ENCODE assay signal across 29 mouse cellular contexts in the genomic region with DNA sequence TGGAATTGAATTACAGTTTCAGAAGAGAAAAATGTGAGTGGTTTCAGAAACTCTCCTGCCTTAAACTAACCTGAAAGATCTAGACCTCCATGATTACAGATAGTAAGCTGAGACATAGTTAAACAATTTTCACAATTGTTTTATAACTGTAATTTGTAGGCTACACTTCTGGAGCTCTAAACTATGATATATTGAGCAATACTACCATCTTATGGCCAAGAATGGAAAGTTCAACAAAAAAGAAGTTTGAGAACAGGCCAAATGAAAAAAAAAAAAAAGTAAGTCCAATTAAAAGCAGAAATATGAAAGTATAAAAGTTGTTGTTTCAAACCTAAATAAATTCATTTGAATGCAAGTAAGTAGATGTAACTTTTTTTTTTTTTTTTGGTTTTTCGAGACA. TPM values are rescaled to one million over a fixed set of nuclear protein-coding genes. Genes with fewer than 3 reads are reported as not detected.
A peak's percentile ranks its signal among the peaks of the same experiment; 100 is the strongest.
DNase-seq lines count a peak whose midpoint lies in the region; ATAC-seq and TF ChIP-seq lines count a peak whose summit lies in the region.
"Had no signal": no experiment of that assay in that cellular context is flagged by ENCODE, and none has a peak within 500 bp of the region (broad histone marks: within the 10 kb centered on the region; RNA-seq: fewer than 3 reads in every experiment).

No protein-coding gene starts in this region.

- H3K36me3 ChIP-seq in midbrain, embryonic 14.5 days (ENCODE audit: control insufficient read depth, insufficient read depth, low read length): no peaks in the 10 kb centered on the region
- no peaks in the 10 kb centered on the region for H3K36me3 ChIP-seq in midbrain, embryonic 13.5 days
- H3K36me3 ChIP-seq: embryonic facial prominence, embryonic 12.5 days; forebrain, embryonic 12.5 days; heart, embryonic 12.5 days had no signal

- TF ChIP-seq CTCF in left cerebral cortex, adult 2 months (IDR thresholded peaks at IDR 0.05): peak; percentile 5

- no peak overlapping the region for H3K4me2 ChIP-seq in midbrain, embryonic 14.5 days (ENCODE audit: low read length)
- H3K4me2 ChIP-seq in midbrain, embryonic 13.5 days (replicated peaks): no peak overlapping the region
- H3K4me2 ChIP-seq: embryonic facial prominence, embryonic 12.5 days; forebrain, embryonic 12.5 days; heart, embryonic 12.5 days had no signal

- no peak overlapping the region for H3K9ac ChIP-seq in midbrain, embryonic 14.5 days (replicated peaks; ENCODE audit: low read length)
- H3K9ac ChIP-seq in midbrain, embryonic 13.5 days (replicated peaks): no peak overlapping the region
- H3K9ac ChIP-seq: embryonic facial prominence, embryonic 12.5 days; forebrain, embryonic 12.5 days; forebrain, postnatal 0 days; heart, embryonic 12.5 days had no signal

- ATAC-seq in midbrain, embryonic 14.5 days (ENCODE audit: low FRiP score, low TSS enrichment): no peak
- ATAC-seq in midbrain, embryonic 13.5 days: no peak
- ATAC-seq: forebrain, postnatal 0 days; hindbrain, postnatal 0 days had no signal

- no peaks in the 10 kb centered on the region for H3K9me3 ChIP-seq in midbrain, embryonic 14.5 days (ENCODE audit: control insufficient read depth, low read length)
- no peaks in the 10 kb centered on the region for H3K9me3 ChIP-seq in midbrain, embryonic 13.5 days
- H3K9me3 ChIP-seq: embryonic facial prominence, embryonic 12.5 days; forebrain, embryonic 12.5 days; heart, embryonic 12.5 days had no signal

- no peaks in the 10 kb centered on the region for H3K27me3 ChIP-seq in midbrain, embryonic 14.5 days (ENCODE audit: control insufficient read depth, insufficient read depth, low read length)
- no peaks in the 10 kb centered on the region for H3K27me3 ChIP-seq in midbrain, embryonic 13.5 days
- H3K27me3 ChIP-seq: CH12.LX; embryonic facial prominence, embryonic 12.5 days; forebrain, embryonic 12.5 days; heart, embryonic 12.5 days had no signal

- no peak for DNase-seq in left cerebral cortex, adult 2 months (ENCODE audit: extremely low spot score in 1 of 2, low spot score in 2 of 2)
- no peak for DNase-seq in left cerebral cortex, postnatal 36 days (ENCODE audit: low spot score in 2 of 2)
- peak; percentile 15 for DNase-seq in midbrain, embryonic 14.5 days
- DNase-seq in A20 (ENCODE audit: low read depth, low spot score) (peak; percentile 14), adipocyte (ENCODE audit: low spot score) (peak; percentile 20)
- no peak for DNase-seq in thymus, adult 18-20 months
- DNase-seq in layer of hippocampus, adult 18-20 months (ENCODE audit: low spot score in 2 of 2): no peak
- DNase-seq: adrenal gland, postnatal 10 days; cerebellum, adult 11 months; cerebellum, adult 8-10 months; cerebellum, postnatal 14 days; embryo, embryonic 11 days; forebrain, postnatal 0 days; gastrocnemius, postnatal 14 days; heart, postnatal 36 days had no signal

- 67% methylated on average over 1 of the region's 1 CpGs for WGBS in midbrain, embryonic 14.5 days
- 67% methylated on average over 1 of the region's 1 CpGs for WGBS in midbrain, embryonic 13.5 days

- no peak overlapping the region for H3K4me3 ChIP-seq in left cerebral cortex, adult 2 months
- H3K4me3 ChIP-seq in midbrain, embryonic 14.5 days (replicated peaks; ENCODE audit: low read depth, low read length): no peak overlapping the region
- H3K4me3 ChIP-seq in midbrain, embryonic 13.5 days (replicated peaks): no peak overlapping the region
- H3K4me3 ChIP-seq: embryonic facial prominence, embryonic 12.5 days; forebrain, embryonic 12.5 days; heart, embryonic 12.5 days had no signal

- intact Hi-C loops in left cerebral cortex, adult 2 months (cut with DNase I): no loop called here
- intact Hi-C loops in left cerebral cortex, postnatal 36 days (cut with DNase I): loop anchor here (5.0 kb wide), 1 partner anchor 1797 kb away; no protein-coding TSS in a partner anchor

- H3K27ac ChIP-seq in left cerebral cortex, adult 2 months: no peak overlapping the region
- no peak overlapping the region for H3K27ac ChIP-seq in midbrain, embryonic 14.5 days (replicated peaks; ENCODE audit: low read depth, low read length)
- H3K27ac ChIP-seq in midbrain, embryonic 13.5 days: no peak overlapping the region
- H3K27ac ChIP-seq: embryonic facial prominence, embryonic 12.5 days; forebrain, embryonic 12.5 days; hindbrain, postnatal 0 days had no signal

- no peaks in the 10 kb centered on the region for H3K4me1 ChIP-seq in midbrain, embryonic 14.5 days (ENCODE audit: control insufficient read depth, insufficient read depth, low read length)
- H3K4me1 ChIP-seq in midbrain, embryonic 13.5 days (replicated peaks): no peaks in the 10 kb centered on the region
- H3K4me1 ChIP-seq: embryonic facial prominence, embryonic 12.5 days; forebrain, embryonic 12.5 days; heart, embryonic 12.5 days had no signal

RNA-seq across cellular contexts. Expression of gene Gm10112, which starts 21.4 kb away (rescaled TPM):
- total RNA-seq in left cerebral cortex, adult 2 months (2021): not detected
- total RNA-seq in left cerebral cortex, postnatal 36 days (2021): not detected
- not detected in 2 replicates for polyA plus RNA-seq in midbrain, embryonic 14.5 days (2014; fragmentation: Nextera tagmentation; extraction: Ambion mirVana)
- polyA plus RNA-seq in midbrain, embryonic 13.5 days (2015; fragmentation: Nextera tagmentation; extraction: Ambion mirVana): not detected in 2 replicates
- total RNA-seq in layer of hippocampus, adult 18-20 months (2021): not detected
- total RNA-seq: adrenal gland, postnatal 10 days; adrenal gland, postnatal 4 days; CH12.LX; common myeloid progenitor, adult 5-6 weeks; forebrain, postnatal 0 days; gastrocnemius, adult 18-20 months; gastrocnemius, postnatal 14 days; granulocyte monocyte progenitor cell, adult 5-6 weeks; heart, adult 8-10 months; heart, postnatal 36 days; hindbrain, postnatal 0 days had no signal
- polyA plus RNA-seq: brain, embryonic 14.5 days; embryonic facial prominence, embryonic 12.5 days; forebrain, embryonic 12.5 days; forebrain, postnatal 0 days; heart, embryonic 12.5 days; heart, embryonic 16.5 days; hindbrain, embryonic 11.5 days; hindbrain, postnatal 0 days had no signal

Comparison
In these comparisons a context has a peak if more than half of its experiments do, and no peak if none do; other contexts are left out.
1. DNase-seq: peak in midbrain, embryonic 14.5 days (single experiment), A20 (single experiment) and adipocyte (single experiment); none in left cerebral cortex, adult 2 months (0 of 2), left cerebral cortex, postnatal 36 days (0 of 2), thymus, adult 18-20 months (0 of 2) and layer of hippocampus, adult 18-20 months (0 of 2).